Mouse (Mus musculus) limb, embryonic 12.5 days (tissue): ENCODE data around the gene Igf1. TPM values are rescaled to one million over a fixed set of nuclear protein-coding genes. Genes with fewer than 3 reads are reported as not detected.

Source experiments
- ATAC-seq: fragments of 200-750 bp; cut with Nextera tagmentation; 2 replicates; pipeline ENCODE4 v1.8.0; 2017; ENCODE audit warnings: low read depth, moderate TSS enrichment; ENCODE audit not compliant: insufficient number of reproducible peaks, insufficient read depth, low FRiP score, low TSS enrichment
- H3K27ac ChIP-seq: fragments of 300-500 bp; sonication (generic); 2 replicates; pipeline ENCODE4 v1.5.1; 2016; ENCODE audit warnings: mild to moderate bottlenecking, moderate library complexity
- H3K27me3 ChIP-seq: fragments of 300-500 bp; sonication (generic); 2 replicates; pipeline ENCODE4 v1.6.1; 2016; ENCODE audit warnings: mild to moderate bottlenecking, moderate library complexity
- H3K36me3 ChIP-seq: fragments of 300-500 bp; sonication (generic); 2 replicates; pipeline ENCODE4 v1.6.1; 2016; ENCODE audit warnings: mild to moderate bottlenecking, moderate library complexity
- H3K4me1 ChIP-seq: fragments of 300-500 bp; sonication (generic); replicated peaks from 2 replicates; pipeline ENCODE4 v1.6.1; 2016
- H3K4me2 ChIP-seq: fragments of 300-500 bp; sonication (generic); 2 replicates; pipeline ENCODE4 v1.6.1; 2016; ENCODE audit warnings: mild to moderate bottlenecking, moderate library complexity
- H3K4me3 ChIP-seq: fragments of 300-500 bp; sonication (generic); replicated peaks from 2 replicates; pipeline ENCODE4 v1.5.1; 2016; ENCODE audit warnings: mild to moderate bottlenecking
- H3K9ac ChIP-seq: fragments of 300-500 bp; sonication (generic); replicated peaks from 2 replicates; pipeline ENCODE4 v1.6.1; 2016; ENCODE audit warnings: mild to moderate bottlenecking, moderate library complexity
- H3K9me3 ChIP-seq: fragments of 300-500 bp; sonication (generic); 2 replicates; pipeline ENCODE4 v1.6.1; 2016; ENCODE audit warnings: mild to moderate bottlenecking, moderate library complexity
- WGBS: fragments of 180-500 bp; shearing (Covaris S2); methylation state at CpG from one replicate; pipeline ENCODE4 v1.1.7; 2016; 5-methylcytosine and 5-hydroxymethylcytosine counted together
- polyA plus RNA-seq: library from polyadenylated mRNA; unstranded; fragments of >200 nt; fragmentation: Nextera tagmentation; extraction: Ambion mirVana; gene quantifications from 2 replicates; pipeline ENCODE4 v1.2.1, GENCODE M21; 2016

Igf1 gene
- polyA plus RNA-seq, result 23.8 and 28.7 TPM in 2 replicates

DNA sequence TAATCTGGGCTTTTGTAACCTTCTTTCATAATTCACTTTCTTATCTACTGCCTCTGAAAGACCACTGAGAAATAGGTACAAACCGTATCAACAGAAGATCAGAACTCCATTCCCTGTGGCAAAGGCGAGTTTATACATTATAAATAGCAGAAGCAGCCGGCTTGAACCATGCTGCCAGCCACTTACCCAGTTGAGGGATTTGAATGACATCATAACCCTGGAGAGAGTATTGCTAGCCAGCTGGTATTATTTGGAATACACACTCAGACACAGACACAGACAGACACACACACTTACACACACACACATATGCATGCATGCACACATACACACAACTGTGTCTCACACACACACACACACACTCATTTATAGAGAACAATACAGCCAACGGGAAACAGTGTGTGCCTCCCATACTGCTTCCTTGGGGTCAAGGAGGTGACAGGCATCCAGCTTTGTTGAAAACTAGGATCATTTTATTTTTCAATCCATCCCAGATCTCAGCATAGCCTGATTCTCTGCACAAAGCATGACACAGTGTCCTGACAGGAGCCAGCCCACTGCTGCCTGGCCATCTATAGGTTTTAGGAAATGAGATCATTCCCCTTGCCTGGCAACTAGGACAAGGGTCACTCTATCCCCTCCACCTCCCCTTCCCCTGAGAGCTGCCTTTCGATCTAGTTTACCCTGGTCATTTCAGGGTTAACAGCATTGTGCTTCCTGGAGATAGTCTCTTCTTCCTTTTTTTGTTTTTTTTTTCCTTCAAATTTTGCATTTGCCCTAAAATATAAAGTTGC, at the start of gene Igf1:
Igf1 (plus strand) TSS at position 253 of the 794 bp plus-strand sequence.
- Histone ChIP-seq H3K9ac (no peak within 1 kb of the TSS), H3K27ac (peak within 1 kb of the TSS; percentile 90; the same call in 1 of the 2 replicates), H3K36me3 (no peaks in the 10 kb centered on the region), H3K27me3 (peaks cover 51% of the 10 kb centered on the region), H3K9me3 (no peaks in the 10 kb centered on the region), H3K4me3 (peak within 1 kb of the TSS; percentile 47), H3K4me1 (peaks cover 69% of the 10 kb centered on the region), H3K4me2 (peak within 1 kb of the TSS; percentile 78)
- peak; percentile 32; the same call in 1 of the 2 replicates for ATAC-seq
- 36% methylated on average over 5 of the region's 5 CpGs for WGBS

DNA sequence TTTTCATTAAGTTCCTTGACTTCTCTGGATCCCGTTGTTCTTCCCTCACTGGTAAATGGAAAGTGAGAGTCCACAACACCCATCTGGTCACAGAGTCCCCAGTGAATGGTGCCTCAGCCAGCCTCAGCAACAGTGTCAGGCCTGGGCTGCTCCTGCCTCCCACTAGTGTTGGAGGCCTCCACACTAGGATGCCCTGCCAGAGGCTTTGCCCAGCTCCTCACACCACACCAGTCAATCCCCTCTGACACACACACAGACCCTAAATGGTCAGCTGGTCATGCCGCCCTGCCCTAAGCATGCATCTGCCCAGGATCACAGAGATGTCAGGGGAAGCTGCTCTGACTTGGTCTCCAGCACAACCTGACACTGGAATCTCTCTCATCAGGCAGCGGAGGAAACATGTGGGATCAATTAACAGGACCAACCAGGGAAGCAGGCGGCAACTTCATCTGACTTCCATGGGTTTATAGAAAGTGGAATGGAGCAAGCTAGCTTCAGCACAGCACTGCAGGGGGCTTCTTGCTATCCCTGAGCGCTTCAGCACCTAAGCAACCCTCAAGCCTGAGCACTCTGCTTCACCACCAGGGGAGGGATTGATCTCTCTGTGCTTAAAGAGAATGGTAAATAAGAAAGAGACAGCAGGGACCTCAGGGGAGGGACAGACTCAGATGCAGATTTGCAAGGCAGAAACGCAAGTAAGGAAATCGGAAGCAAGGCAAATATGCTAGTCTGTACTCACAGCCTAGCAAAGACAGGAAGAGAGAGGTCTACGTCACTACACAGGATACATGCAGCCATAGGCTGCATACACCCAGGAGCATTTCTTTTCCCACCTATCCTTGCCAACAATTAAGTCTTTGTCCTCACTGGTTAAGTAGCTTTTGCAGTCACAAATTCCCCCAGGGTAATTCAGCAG, 45.6 kb upstream of the Igf1 start:
- WGBS, result 6% methylated on average over 8 of the region's 8 CpGs
- ATAC-seq, result peak; percentile 47; the same call in 1 of the 2 replicates
- H3K27ac ChIP-seq, result peak overlapping the region; percentile 60
- no peaks in the 10 kb centered on the region for H3K27me3 ChIP-seq
- H3K4me3 ChIP-seq, result peak overlapping the region; percentile 1; the same call in 1 of the 2 replicates
- H3K9me3 ChIP-seq, result no peaks in the 10 kb centered on the region
- H3K4me1 ChIP-seq, result peaks cover 20% of the 10 kb centered on the region
- no peaks in the 10 kb centered on the region for H3K36me3 ChIP-seq
- H3K4me2 ChIP-seq, result peak overlapping the region; percentile 46
- H3K9ac ChIP-seq, result no peak overlapping the region

- Histone ChIP-seq H3K9me3 (no peaks in the 10 kb centered on the region), H3K4me3 (no peak overlapping the region), H3K4me2 (peak overlapping the region; percentile 46), H3K27me3 (no peaks in the 10 kb centered on the region), H3K9ac (no peak overlapping the region), H3K4me1 (peaks cover 20% of the 10 kb centered on the region), H3K36me3 (no peaks in the 10 kb centered on the region), H3K27ac (peak overlapping the region; percentile 60; the same call in 1 of the 2 replicates)
- 7% methylated on average over 3 of the region's 3 CpGs for WGBS
- 0 out of 2 replicates have a peak, but pooled peaks have one; percentile 11 for ATAC-seq
These were observed 44.9 kb upstream of the Igf1 start for GRCm38 (mm10) chr10:87813073-87813590.

GRCm38 (mm10) chr10:87816861-87817260, 41.2 kb upstream of the Igf1 start:
- Histone ChIP-seq H3K4me2 (no peak overlapping the region), H3K9ac (no peak overlapping the region), H3K9me3 (no peaks in the 10 kb centered on the region), H3K4me1 (peaks cover 20% of the 10 kb centered on the region), H3K36me3 (no peaks in the 10 kb centered on the region), H3K27ac (no peak overlapping the region), H3K27me3 (no peaks in the 10 kb centered on the region), H3K4me3 (no peak overlapping the region)
- WGBS, result 87% methylated on average over 4 of the region's 4 CpGs
- no peak for ATAC-seq

GRCm38 (mm10) chr10:87817786-87818185, 40.3 kb upstream of the Igf1 start:
- no peak overlapping the region for H3K4me2 ChIP-seq
- 79% methylated on average over 7 of the region's 7 CpGs for whole genome bisulfite sequencing
- no peak overlapping the region for H3K4me3 ChIP-seq
- no peaks in the 10 kb centered on the region for H3K9me3 ChIP-seq
- H3K36me3 ChIP-seq, result no peaks in the 10 kb centered on the region
- H3K27ac ChIP-seq, result no peak overlapping the region
- peaks cover 4% of the 10 kb centered on the region; the same call in 1 of the 2 replicates for H3K27me3 ChIP-seq
- H3K4me1 ChIP-seq, result peaks cover 11% of the 10 kb centered on the region
- no peak for ATAC-seq
- no peak overlapping the region for H3K9ac ChIP-seq

DNA sequence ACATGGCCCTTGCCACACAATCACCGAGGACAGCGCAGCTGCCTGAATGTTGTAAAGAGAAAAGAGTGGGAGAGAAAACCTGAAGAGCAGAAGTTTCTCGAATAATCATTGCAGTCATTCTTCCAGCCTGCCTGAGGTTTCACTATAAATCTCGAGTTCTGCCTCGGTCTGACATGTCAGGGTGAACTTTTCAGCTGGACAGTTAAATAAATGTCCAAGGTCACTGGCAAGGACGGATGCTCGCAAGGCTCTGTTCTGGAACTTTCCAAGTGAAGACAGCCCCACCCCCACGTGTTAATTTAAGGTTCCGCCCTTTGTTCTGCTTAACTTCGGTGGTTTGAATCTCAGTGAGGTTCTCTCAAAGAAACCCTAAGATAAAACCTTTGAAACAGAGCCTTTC, 36.2 kb upstream of the Igf1 start:
- WGBS, result 70% methylated on average over 10 of the region's 10 CpGs
- H3K36me3 ChIP-seq, result no peaks in the 10 kb centered on the region
- peaks cover 4% of the 10 kb centered on the region; the same call in 1 of the 2 replicates for H3K27me3 ChIP-seq
- no peak overlapping the region for H3K4me2 ChIP-seq
- H3K9me3 ChIP-seq, result no peaks in the 10 kb centered on the region
- no peak for ATAC-seq
- no peak overlapping the region for H3K9ac ChIP-seq
- no peaks in the 10 kb centered on the region for H3K4me1 ChIP-seq
- H3K27ac ChIP-seq, result no peak overlapping the region
- no peak overlapping the region for H3K4me3 ChIP-seq

- no peaks in the 10 kb centered on the region for H3K27me3 ChIP-seq
- no peaks in the 10 kb centered on the region for H3K9me3 ChIP-seq
- WGBS, result 96% methylated on average over 2 of the region's 2 CpGs
- H3K4me1 ChIP-seq, result no peaks in the 10 kb centered on the region
- no peak overlapping the region for H3K9ac ChIP-seq
- H3K36me3 ChIP-seq, result no peaks in the 10 kb centered on the region
- no peak overlapping the region for H3K4me3 ChIP-seq
- no peak overlapping the region for H3K4me2 ChIP-seq
- no peak for ATAC-seq
- no peak overlapping the region for H3K27ac ChIP-seq
These were observed 28.1 kb upstream of the Igf1 start for GRCm38 (mm10) chr10:87830012-87830411.

DNA sequence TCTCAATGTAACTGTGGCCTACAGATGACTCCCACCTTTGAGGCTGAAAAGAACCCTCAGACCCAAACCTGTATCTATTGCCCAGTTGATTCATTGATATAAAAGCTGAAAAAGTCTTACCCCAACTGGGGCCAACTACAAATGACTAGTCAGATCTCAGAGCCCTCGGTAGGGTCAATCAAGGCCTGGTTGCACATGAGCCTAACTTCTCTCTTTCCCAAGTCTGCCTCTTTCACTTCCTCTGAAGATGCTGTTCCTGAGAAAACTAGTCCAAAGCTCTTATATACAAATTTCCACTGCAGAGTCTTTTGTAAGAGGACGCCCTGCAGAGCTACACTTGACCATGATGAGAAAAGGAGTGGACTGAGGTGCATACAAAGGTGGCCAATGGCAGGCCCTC, 27.4 kb upstream of the Igf1 start:
- H3K9ac ChIP-seq, result no peak overlapping the region
- H3K9me3 ChIP-seq, result no peaks in the 10 kb centered on the region
- 84% methylated on average over 2 of the region's 2 CpGs for WGBS
- H3K27ac ChIP-seq, result no peak overlapping the region
- H3K4me1 ChIP-seq, result no peaks in the 10 kb centered on the region
- no peaks in the 10 kb centered on the region for H3K27me3 ChIP-seq
- H3K4me2 ChIP-seq, result no peak overlapping the region
- ATAC-seq, result no peak
- H3K4me3 ChIP-seq, result no peak overlapping the region
- no peaks in the 10 kb centered on the region for H3K36me3 ChIP-seq

- H3K36me3 ChIP-seq, result no peaks in the 10 kb centered on the region
- no peaks in the 10 kb centered on the region for H3K4me1 ChIP-seq
- no peak for ATAC-seq
- no peaks in the 10 kb centered on the region for H3K9me3 ChIP-seq
- H3K4me3 ChIP-seq, result no peak overlapping the region
- H3K27ac ChIP-seq, result no peak overlapping the region
- no peaks in the 10 kb centered on the region for H3K27me3 ChIP-seq
- H3K9ac ChIP-seq, result no peak overlapping the region
- 85% methylated on average over 1 of the region's 1 CpGs for WGBS
- no peak overlapping the region for H3K4me2 ChIP-seq
These were observed 26.0 kb upstream of the Igf1 start for GRCm38 (mm10) chr10:87832101-87832500.

DNA sequence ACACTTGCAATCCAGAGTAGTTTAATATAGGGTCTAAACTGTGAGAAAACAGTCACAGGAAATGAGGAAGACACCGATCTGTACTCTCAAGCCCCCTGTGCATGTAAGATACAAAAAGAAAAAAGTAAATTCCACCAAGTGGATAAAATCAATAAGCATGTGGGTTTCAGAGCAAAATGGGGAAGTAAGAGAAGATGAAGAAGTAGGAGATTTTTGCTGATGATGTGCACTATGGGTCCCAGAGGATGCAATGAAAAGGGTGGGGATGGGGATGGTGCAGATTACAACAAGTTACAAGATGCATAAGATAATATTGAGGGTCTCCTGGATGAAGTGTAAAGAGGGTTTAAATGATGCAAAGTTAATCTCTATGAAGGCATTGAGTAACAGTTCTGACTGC, 18.6 kb upstream of the Igf1 start:
- ATAC-seq, result no peak
- no peak overlapping the region for H3K27ac ChIP-seq
- H3K27me3 ChIP-seq, result no peaks in the 10 kb centered on the region
- H3K4me3 ChIP-seq, result no peak overlapping the region
- no peaks in the 10 kb centered on the region for H3K36me3 ChIP-seq
- 94% methylated on average over 1 of the region's 1 CpGs for WGBS
- no peak overlapping the region for H3K9ac ChIP-seq
- H3K9me3 ChIP-seq, result no peaks in the 10 kb centered on the region
- H3K4me2 ChIP-seq, result no peak overlapping the region
- no peaks in the 10 kb centered on the region for H3K4me1 ChIP-seq

DNA sequence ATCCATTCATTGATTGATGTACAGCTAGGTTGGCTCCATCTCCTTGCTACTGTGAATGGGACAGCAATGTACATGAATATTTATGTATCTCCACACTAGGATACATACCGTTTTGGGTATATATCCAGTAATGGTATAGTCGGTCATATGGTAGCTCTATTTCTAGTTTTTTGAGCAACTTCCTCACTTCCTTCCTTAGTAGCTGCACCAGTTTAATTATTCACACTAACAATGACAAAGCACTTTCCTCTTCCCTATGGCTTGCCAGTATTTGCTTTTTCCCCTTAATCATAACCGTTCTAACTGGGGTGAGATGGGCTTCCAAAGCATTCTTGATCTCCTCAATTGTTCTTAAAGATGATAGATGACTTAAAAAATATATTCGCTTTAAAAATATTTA, 15.6 kb upstream of the Igf1 start:
- H3K9ac ChIP-seq, result no peak overlapping the region
- no peaks in the 10 kb centered on the region for H3K36me3 ChIP-seq
- no peak overlapping the region for H3K4me2 ChIP-seq
- no peak overlapping the region for H3K4me3 ChIP-seq
- 87% methylated on average over 4 of the region's 4 CpGs for WGBS
- no peak for ATAC-seq
- no peak overlapping the region for H3K27ac ChIP-seq
- H3K27me3 ChIP-seq, result no peaks in the 10 kb centered on the region
- H3K4me1 ChIP-seq, result peaks cover 6% of the 10 kb centered on the region; the same call in 1 of the 2 replicates
- H3K9me3 ChIP-seq, result no peaks in the 10 kb centered on the region
